Mouse (Mus musculus): ENCODE data around the gene Map2k3. TPM values are rescaled to one million over a fixed set of nuclear protein-coding genes. Genes with fewer than 3 reads are reported as not detected.

Gene Map2k3
- total and polyA plus RNA-seq, 2 experiments from 2014 or later, result 22.2 to 23.6 TPM

DNA sequence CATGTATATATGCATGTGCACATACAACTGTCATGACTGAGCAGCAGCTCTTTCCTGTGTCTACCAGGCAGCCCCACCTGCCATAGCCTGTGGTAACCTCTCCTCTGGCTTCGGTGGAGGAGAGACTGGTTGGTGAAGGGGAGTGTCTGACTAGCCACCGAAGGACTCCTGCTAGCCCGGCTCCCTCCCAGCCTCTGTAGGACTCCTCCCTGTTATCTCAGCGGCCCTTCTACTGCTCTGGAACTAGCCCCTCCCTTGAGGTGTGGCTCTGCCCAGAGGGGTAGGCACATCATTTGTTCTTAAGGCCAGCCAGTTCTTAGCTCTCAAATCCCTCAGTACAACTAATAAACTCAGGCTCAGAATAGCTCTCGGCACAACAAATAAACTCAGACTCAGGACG, 7.3 kb upstream of the Map2k3 start:
- H3K27ac ChIP-seq, result no peak overlapping the region
- no peak for DNase-seq (ENCODE audit: low spot score)
- WGBS, result 52% methylated on average over 6 of the region's 6 CpGs

DNA sequence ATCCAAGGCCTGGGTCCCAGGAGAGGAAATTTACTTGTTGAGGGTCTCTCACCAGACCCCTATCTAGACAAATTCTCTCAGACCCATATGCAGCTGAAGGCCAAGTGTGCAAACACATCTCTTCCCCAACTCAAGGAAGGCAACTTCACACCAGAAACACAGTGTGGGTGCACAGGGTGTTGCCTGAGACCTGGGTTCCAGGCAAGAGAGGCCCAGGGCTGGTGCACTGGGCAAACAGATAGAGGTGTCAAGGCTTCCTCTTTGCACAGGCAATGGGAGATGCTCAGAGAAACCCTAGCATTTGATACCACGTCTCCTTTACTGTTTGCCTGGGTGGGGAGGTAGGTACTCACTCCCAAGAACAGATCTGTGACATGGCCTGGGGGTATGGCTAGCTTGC, 6.9 kb upstream of the Map2k3 start:
- Histone ChIP-seq H3K4me1 (ENCODE audit: insufficient read depth, low read length) (no peaks in the 10 kb centered on the region), H3K4me2 (ENCODE audit: low read depth, low read length) (no peak overlapping the region), H3K36me3 (ENCODE audit: insufficient read depth, low read length) (no peaks in the 10 kb centered on the region), H3K9ac (replicated peaks; ENCODE audit: low read length) (no peak overlapping the region), H3K27me3 (ENCODE audit: insufficient read depth, low read length) (no peaks in the 10 kb centered on the region), H3K4me3 (ENCODE audit: low read length) (no peak overlapping the region), H3K27ac (no peak overlapping the region), H3K9me3 (ENCODE audit: low read length) (no peaks in the 10 kb centered on the region)
- TF ChIP-seq CTCF (IDR thresholded peaks at IDR 0.05; ENCODE audit: low read depth), result no peak
- no peak for ATAC-seq
- no peak for DNase-seq (ENCODE audit: low spot score)
- WGBS, result 100% methylated on average over 1 of the region's 1 CpGs

More for the DNA sequence above, 7.3 kb upstream of the Map2k3 start:
- Histone ChIP-seq H3K4me3 (ENCODE audit: low read length) (no peak overlapping the region), H3K9ac (replicated peaks; ENCODE audit: low read length) (no peak overlapping the region), H3K4me1 (ENCODE audit: insufficient read depth, low read length) (no peaks in the 10 kb centered on the region), H3K9me3 (ENCODE audit: low read length) (no peaks in the 10 kb centered on the region), H3K36me3 (ENCODE audit: insufficient read depth, low read length) (no peaks in the 10 kb centered on the region), H3K4me2 (ENCODE audit: low read depth, low read length) (no peak overlapping the region), H3K27me3 (ENCODE audit: insufficient read depth, low read length) (no peaks in the 10 kb centered on the region)
- TF ChIP-seq CTCF (IDR thresholded peaks at IDR 0.05; ENCODE audit: low read depth), result no peak
- ATAC-seq, result no peak

GRCm38 (mm10) chr11:60927264-60927663, 4.6 kb upstream of the Map2k3 start:
- no peak overlapping the region for H3K9ac ChIP-seq (replicated peaks; ENCODE audit: low read length)
- under 1% methylated on average over 9 of the region's 9 CpGs for WGBS
- H3K4me3 ChIP-seq (ENCODE audit: low read length), result peak overlapping the region; percentile 9
- H3K27ac ChIP-seq, result no peak overlapping the region
- peak overlapping the region; percentile 57 for H3K4me2 ChIP-seq (ENCODE audit: low read depth, low read length)
- H3K9me3 ChIP-seq (ENCODE audit: low read length), result no peaks in the 10 kb centered on the region
- peak; percentile 94 for TF ChIP-seq CTCF (IDR thresholded peaks at IDR 0.05; ENCODE audit: low read depth)
- peak; percentile 86 for ATAC-seq
- H3K27me3 ChIP-seq (ENCODE audit: insufficient read depth, low read length), result no peaks in the 10 kb centered on the region
- no peaks in the 10 kb centered on the region for H3K4me1 ChIP-seq (ENCODE audit: insufficient read depth, low read length)
- no peaks in the 10 kb centered on the region for H3K36me3 ChIP-seq (ENCODE audit: insufficient read depth, low read length)
- peak; percentile 96 for DNase-seq (ENCODE audit: low spot score)

DNA sequence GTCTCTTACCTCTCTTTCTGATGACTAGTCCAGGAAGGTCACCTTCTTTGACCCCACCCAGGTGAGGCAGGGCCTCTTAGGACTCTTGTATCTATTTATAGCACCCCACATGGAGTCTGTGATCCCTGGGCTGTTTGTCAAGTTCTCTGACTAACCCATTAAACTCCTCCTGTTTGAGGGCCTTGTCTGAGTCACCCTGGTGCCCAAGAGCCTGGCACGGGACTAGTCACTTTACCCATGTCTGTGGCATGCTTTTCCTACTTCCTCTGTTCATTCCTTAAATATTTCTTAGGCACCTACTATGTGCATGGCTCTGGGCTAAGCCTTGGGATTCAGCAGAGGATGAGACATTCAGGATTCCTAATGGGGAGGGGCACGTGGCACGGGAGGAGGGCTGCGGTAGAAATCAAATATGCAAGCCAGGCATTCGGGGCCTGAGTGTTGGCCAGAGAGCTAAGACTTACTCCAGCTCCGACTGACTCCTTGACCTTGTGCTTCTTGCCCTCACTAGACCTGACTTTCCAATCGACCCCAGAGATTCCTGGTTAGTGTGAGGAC, 1.0 kb upstream of the Map2k3 start:
- no peak overlapping the region for H3K27ac ChIP-seq
- H3K4me3 ChIP-seq (ENCODE audit: low read length), result peak overlapping the region; percentile 84
- no peaks in the 10 kb centered on the region for H3K9me3 ChIP-seq (ENCODE audit: low read length)
- 25% methylated on average over 7 of the region's 7 CpGs for WGBS
- DNase-seq (ENCODE audit: low spot score), result no peak
- 0 out of 2 replicates have a peak, but pooled peaks cover 6% of the 10 kb centered on the region for H3K4me1 ChIP-seq (ENCODE audit: insufficient read depth, low read length)
- no peaks in the 10 kb centered on the region for H3K27me3 ChIP-seq (ENCODE audit: insufficient read depth, low read length)
- no peak for ATAC-seq
- peak overlapping the region; percentile 73 for H3K4me2 ChIP-seq (ENCODE audit: low read depth, low read length)
- H3K36me3 ChIP-seq (ENCODE audit: insufficient read depth, low read length), result no peaks in the 10 kb centered on the region
- H3K9ac ChIP-seq (replicated peaks; ENCODE audit: low read length), result no peak overlapping the region
- no peak for TF ChIP-seq CTCF (IDR thresholded peaks at IDR 0.05; ENCODE audit: low read depth)

DNA sequence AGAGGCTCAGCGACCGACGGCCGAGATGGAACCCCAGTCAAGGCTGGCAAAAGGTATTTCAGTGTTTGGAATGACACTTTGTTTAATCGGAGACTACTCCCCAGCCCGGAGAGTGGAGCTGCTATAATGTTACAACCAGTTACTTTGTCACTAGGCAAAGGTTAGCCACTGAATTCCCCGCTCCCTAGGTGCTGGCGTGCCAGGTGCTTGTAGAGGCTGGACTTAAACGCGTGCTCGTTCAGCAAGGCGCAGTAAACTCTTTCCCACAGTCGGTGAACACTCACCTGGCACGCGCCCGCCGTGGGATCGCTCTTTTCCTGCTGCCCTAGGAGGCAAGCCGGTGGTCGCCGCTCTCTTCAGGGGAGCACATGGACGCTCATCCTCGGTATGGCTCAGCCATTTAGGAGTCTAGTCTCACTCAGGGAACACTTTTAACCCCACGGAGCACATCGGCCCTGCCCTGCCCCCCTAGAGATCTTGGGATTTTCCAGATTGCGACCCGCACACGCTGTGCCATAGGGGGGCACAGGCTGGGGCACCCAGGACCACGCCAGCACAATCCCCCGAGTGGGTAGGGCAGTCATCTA, 458 bp upstream of the Map2k3 start:
- Histone ChIP-seq H3K27me3 (ENCODE audit: insufficient read depth, low read length) (no peaks in the 10 kb centered on the region), H3K9ac (replicated peaks; ENCODE audit: low read length) (peak overlapping the region; percentile 44), H3K4me1 (ENCODE audit: insufficient read depth, low read length) (0 out of 2 replicates have a peak, but pooled peaks cover 6% of the 10 kb centered on the region), H3K36me3 (ENCODE audit: insufficient read depth, low read length) (no peaks in the 10 kb centered on the region), H3K9me3 (ENCODE audit: low read length) (no peaks in the 10 kb centered on the region), H3K27ac (no peak overlapping the region), H3K4me3 (ENCODE audit: low read length) (peak overlapping the region; percentile 84), H3K4me2 (ENCODE audit: low read depth, low read length) (peak overlapping the region; percentile 73)
- TF ChIP-seq CTCF (IDR thresholded peaks at IDR 0.05; ENCODE audit: low read depth), result no peak
- ATAC-seq, result no peak; the same call in 1 of the 2 replicates
- DNase-seq (ENCODE audit: low spot score), result no peak
- WGBS, result 1% methylated on average over 30 of the region's 30 CpGs

DNA sequence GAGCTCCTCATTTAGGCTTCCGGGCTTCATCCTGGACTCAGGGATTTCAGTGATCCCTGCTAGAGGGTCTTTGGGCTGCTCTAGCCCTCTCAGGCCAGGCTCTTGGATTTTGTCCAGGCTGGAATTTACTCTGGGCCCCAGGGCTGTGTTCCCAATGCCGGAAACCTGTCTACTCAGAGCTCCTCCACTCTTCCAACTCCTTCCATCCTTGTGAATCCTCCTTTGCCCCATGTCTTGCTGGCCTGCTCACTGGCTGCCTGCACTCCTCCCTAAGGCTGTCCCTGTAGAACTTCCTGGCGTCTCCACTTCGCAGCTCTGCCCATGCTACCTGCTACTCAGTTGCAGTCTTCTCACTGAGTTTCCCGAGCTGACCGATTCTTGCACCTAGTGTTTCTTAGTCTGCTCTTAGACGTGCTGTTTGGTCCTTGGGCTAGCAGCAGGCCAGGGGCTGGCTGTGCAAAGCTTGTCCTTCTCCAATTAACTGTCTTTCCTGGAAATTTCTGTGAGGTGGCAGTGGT, 729 bp downstream of the Map2k3 start:
- Histone ChIP-seq H3K4me1 (ENCODE audit: insufficient read depth, low read length) (0 out of 2 replicates have a peak, but pooled peaks cover 6% of the 10 kb centered on the region), H3K9me3 (ENCODE audit: low read length) (no peaks in the 10 kb centered on the region), H3K27ac (peak overlapping the region; percentile 83; the same call in 1 of the 2 replicates), H3K4me2 (ENCODE audit: low read depth, low read length) (peak overlapping the region; percentile 73), H3K27me3 (ENCODE audit: insufficient read depth, low read length) (no peaks in the 10 kb centered on the region), H3K36me3 (ENCODE audit: insufficient read depth, low read length) (no peaks in the 10 kb centered on the region), H3K9ac (replicated peaks; ENCODE audit: low read length) (peak overlapping the region; percentile 83), H3K4me3 (ENCODE audit: low read length) (peak overlapping the region; percentile 84)
- TF ChIP-seq CTCF (IDR thresholded peaks at IDR 0.05; ENCODE audit: low read depth), result no peak
- ATAC-seq (no peak), DNase-seq (ENCODE audit: low spot score) (peak; percentile 15)
- 5% methylated on average over 7 of the region's 7 CpGs for whole genome bisulfite sequencing
